Mouse (Mus musculus) cerebellum, postnatal 10 days (tissue): ENCODE measurements around the gene Taf1c.
A peak's percentile ranks its signal among the peaks of the same experiment; 100 is the strongest.

Experiments
- DNase-seq, 2 experiments: peaks; one replicate each; pipeline ENCODE4 v3.0.0; 2021; ENCODE audit warnings: mixed read lengths in 2 of 2

Gene Taf1c

GRCm38 (mm10) chr8:119571135-119571534 is 33.9 kb downstream of the Taf1c start:
- DNase-seq: no peak

- no peak for DNase-seq
Observed at GRCm38 (mm10) chr8:119569881-119570280, 35.1 kb downstream of the Taf1c start.

- DNase-seq: no peak
Observed at GRCm38 (mm10) chr8:119568951-119569350, 36.1 kb downstream of the Taf1c start.

- DNase-seq: no peak
Observed at GRCm38 (mm10) chr8:119568251-119568650, 36.8 kb downstream of the Taf1c start.

GRCm38 (mm10) chr8:119566367-119566766 is 38.7 kb downstream of the Taf1c start:
- no peak for DNase-seq

GRCm38 (mm10) chr8:119563849-119564251 is 41.2 kb downstream of the Taf1c start:
- peak in 1 of 2 experiments; percentile 20 for DNase-seq

DNA sequence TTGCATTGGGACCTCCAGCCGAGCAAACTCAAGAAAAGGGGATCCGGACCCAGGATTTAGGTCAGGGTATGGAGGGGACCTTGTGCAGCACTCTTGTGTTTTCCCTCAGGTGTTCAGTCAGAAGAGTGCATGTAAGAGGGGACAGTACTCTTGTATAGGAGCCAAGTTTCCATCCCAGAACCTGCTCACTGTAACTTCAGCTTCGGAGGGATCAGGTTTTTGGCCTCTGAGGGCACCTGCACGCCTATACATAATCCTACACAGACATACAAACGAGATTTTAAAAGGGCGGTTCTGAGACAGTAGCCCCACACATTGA is 45.7 kb downstream of the Taf1c start:
- DNase-seq: no peak

- DNase-seq: peak; percentile 99 to 100
Observed at GRCm38 (mm10) chr8:119558603-119559401, 46.2 kb downstream of the Taf1c start, which contains the start of gene Mbtps1. Gene Mbtps1, minus strand, starts transcription at chr8:119558735.

DNA sequence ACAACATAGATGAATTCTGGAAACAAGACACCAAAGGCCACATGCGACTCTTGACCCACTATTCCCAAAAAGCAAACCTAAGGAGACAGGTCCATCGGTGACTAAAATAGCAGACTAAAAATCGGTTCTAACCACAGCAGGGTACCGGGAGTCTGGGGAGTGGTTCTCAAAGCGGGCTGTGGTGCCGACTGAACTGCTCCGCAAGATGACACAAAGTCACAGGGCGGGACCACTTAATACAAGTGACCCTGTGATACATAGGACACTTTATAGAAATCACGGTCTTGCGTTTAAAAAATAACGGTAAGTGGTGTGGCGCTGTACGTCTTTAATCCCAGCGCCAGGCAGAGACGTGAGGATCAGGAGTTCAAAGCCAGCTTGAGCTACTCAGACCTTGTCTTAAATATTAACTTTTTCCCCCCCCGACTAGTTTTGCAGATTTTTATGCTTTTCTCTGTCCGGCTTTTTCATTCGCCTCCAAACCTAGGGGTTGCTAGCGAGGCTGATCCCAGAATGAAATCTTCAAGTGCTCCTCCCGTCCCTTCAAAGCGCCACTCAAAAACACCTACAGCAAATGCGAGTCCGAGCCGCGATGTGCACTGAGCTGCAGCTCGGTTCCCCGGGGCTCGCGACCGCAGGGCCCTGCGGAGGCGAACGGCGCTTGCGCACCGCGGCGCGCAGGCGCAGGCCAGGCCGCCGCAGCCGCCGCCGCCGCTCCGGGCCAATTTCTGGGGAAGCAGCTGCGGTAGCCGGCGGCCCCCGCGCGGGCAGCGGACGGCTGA is 47.0 kb downstream of the Taf1c start:
- peak; percentile 90 to 91 for DNase-seq

DNA sequence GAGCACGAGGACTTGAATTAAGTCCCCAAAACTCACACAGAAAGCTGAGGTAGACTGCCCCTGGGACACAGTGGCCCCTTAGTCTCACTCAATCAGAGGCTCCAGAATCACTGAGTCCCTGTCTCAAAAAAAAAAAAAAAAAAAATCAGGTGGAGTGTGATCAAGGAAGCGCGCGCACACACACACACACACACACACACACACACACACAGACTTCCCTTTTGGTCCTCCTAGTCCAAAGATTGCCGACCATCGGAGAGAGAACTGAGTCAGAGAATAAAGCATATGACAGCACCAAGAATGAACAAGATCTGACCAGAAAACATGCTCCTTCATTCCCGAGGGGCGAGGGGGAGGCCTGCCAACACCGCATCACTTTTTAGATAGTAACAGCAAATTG is 47.9 kb downstream of the Taf1c start:
- peak; percentile 24 to 31 for DNase-seq

DNA sequence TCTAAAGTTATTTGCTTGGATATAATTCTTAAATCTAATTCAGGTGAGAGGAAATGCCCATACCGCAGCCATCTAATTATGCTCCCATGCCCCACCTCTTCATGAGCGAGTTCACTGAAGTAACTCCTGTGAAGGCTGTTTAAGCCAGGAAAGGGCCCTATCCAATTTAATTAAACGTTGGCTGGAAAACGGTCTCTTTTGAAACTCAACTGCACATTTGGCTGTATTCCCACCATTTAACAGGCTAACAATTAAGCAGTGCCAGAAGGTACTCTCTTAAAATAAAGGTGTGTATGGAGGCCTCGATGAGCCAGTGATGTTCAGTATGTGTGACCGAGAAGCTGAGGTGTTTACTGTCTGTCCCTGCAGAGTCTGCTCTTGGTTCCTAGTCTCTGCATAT is 49.2 kb downstream of the Taf1c start:
- no peak for DNase-seq

- DNase-seq: no peak
Observed at GRCm38 (mm10) chr8:119552967-119553366, 52.1 kb downstream of the Taf1c start.

GRCm38 (mm10) chr8:119548560-119549113 is 56.4 kb downstream of the Taf1c start:
- DNase-seq: no peak
